Mouse (Mus musculus) hindbrain, embryonic 11.5 days (tissue): ENCODE measurements at regions not wholly inside any gene's neighbourhood (a gene's known extent, or its start where the extent isn't known, plus 50 kb on each side); places are given as distances from the start of the nearest gene placed in this dataset.
A peak's percentile ranks its signal among the peaks of the same experiment; 100 is the strongest.

Experiments
- ATAC-seq: fragments of 200-750 bp; cut with Nextera tagmentation; 2 replicates; pipeline ENCODE4 v1.8.0; 2017; ENCODE audit warnings: mild to moderate bottlenecking, moderate TSS enrichment, moderate library complexity; ENCODE audit not compliant: low FRiP score
- DNase-seq: peaks from one replicate; pipeline ENCODE4 v3.0.0-alpha.2; 2015; ENCODE audit warnings: low spot score
- H3K27ac ChIP-seq: fragments of 300-500 bp; sonication (generic); 2 replicates; pipeline ENCODE4 v1.5.1; 2014; ENCODE audit warnings: mild to moderate bottlenecking, low read depth, low read length
- H3K27me3 ChIP-seq: fragments of 300-500 bp; sonication (generic); 2 replicates; pipeline ENCODE4 v1.6.1; 2014; ENCODE audit warnings: mild to moderate bottlenecking, low read length, moderate library complexity, mixed read lengths; ENCODE audit not compliant: control insufficient read depth, insufficient read depth
- H3K36me3 ChIP-seq: fragments of 300-500 bp; sonication (generic); 2 replicates; pipeline ENCODE4 v1.6.1; 2014; ENCODE audit warnings: mild to moderate bottlenecking, low read length, moderate library complexity, mixed read lengths; ENCODE audit not compliant: control insufficient read depth, insufficient read depth
- H3K4me1 ChIP-seq: fragments of 300-500 bp; sonication (generic); replicated peaks from 2 replicates; pipeline ENCODE4 v1.6.1; 2014; ENCODE audit warnings: low read length, mixed read lengths; ENCODE audit not compliant: control insufficient read depth, insufficient read depth
- H3K4me2 ChIP-seq: fragments of 300-500 bp; sonication (generic); replicated peaks from 2 replicates; pipeline ENCODE4 v1.6.1; 2014; ENCODE audit warnings: mild to moderate bottlenecking, low read depth, low read length
- H3K4me3 ChIP-seq: fragments of 300-500 bp; sonication (generic); 2 replicates; pipeline ENCODE4 v1.5.1; 2014; ENCODE audit warnings: low read depth, low read length
- H3K9ac ChIP-seq: fragments of 300-500 bp; sonication (generic); 2 replicates; pipeline ENCODE4 v1.6.1; 2014; ENCODE audit warnings: low read depth, low read length
- H3K9me3 ChIP-seq: fragments of 300-500 bp; sonication (generic); 2 replicates; pipeline ENCODE4 v1.6.1; 2016; ENCODE audit warnings: low read length; ENCODE audit not compliant: control insufficient read depth
- WGBS: fragments of 180-500 bp; shearing (Covaris S2); extraction: QIAGEN DNeasy Blood & Tissue Kit; methylation state at CpG from one replicate; pipeline ENCODE4 v1.1.7; 2014; 5-methylcytosine and 5-hydroxymethylcytosine counted together

- 53% methylated on average over 1 of the region's 1 CpGs for WGBS
- Histone ChIP-seq H3K9me3 (no peaks in the 10 kb centered on the region), H3K36me3 (no peaks in the 10 kb centered on the region), H3K4me2 (no peak overlapping the region), H3K4me1 (no peaks in the 10 kb centered on the region), H3K9ac (no peak overlapping the region), H3K4me3 (no peak overlapping the region), H3K27me3 (no peaks in the 10 kb centered on the region), H3K27ac (no peak overlapping the region)
- ATAC-seq = peak; percentile 60; the same call in 1 of the 2 replicates
- no peak for DNase-seq
Observed at GRCm38 (mm10) chr12:95173810-95174402, 518.1 kb upstream of the Flrt2 start.

- no peaks in the 10 kb centered on the region for H3K9me3 ChIP-seq
- no peaks in the 10 kb centered on the region for H3K36me3 ChIP-seq
- DNase-seq = no peak
- no peaks in the 10 kb centered on the region for H3K4me1 ChIP-seq
- H3K27me3 ChIP-seq = no peaks in the 10 kb centered on the region
- 93% methylated on average over 8 of the region's 8 CpGs for WGBS
- H3K9ac ChIP-seq = no peak overlapping the region
- no peak overlapping the region for H3K4me2 ChIP-seq
- no peak for ATAC-seq
- no peak overlapping the region for H3K4me3 ChIP-seq
- no peak overlapping the region for H3K27ac ChIP-seq
Observed at GRCm38 (mm10) chr12:95202486-95202885, 489.5 kb upstream of the Flrt2 start.

- Histone ChIP-seq H3K9ac (no peak overlapping the region), H3K4me2 (no peak overlapping the region), H3K36me3 (no peaks in the 10 kb centered on the region), H3K9me3 (no peaks in the 10 kb centered on the region), H3K4me3 (no peak overlapping the region), H3K27me3 (no peaks in the 10 kb centered on the region), H3K27ac (no peak overlapping the region), H3K4me1 (no peaks in the 10 kb centered on the region)
- WGBS = 70% methylated on average over 3 of the region's 3 CpGs
- DNase-seq (no peak), ATAC-seq (no peak)
Observed at GRCm38 (mm10) chr12:95205081-95205480, 486.9 kb upstream of the Flrt2 start.

- Histone ChIP-seq H3K4me3 (no peak overlapping the region), H3K9me3 (no peaks in the 10 kb centered on the region), H3K4me1 (no peaks in the 10 kb centered on the region), H3K27ac (no peak overlapping the region), H3K4me2 (no peak overlapping the region), H3K27me3 (no peaks in the 10 kb centered on the region), H3K36me3 (no peaks in the 10 kb centered on the region), H3K9ac (no peak overlapping the region)
- WGBS = 73% methylated on average over 3 of the region's 3 CpGs
- no peak for DNase-seq
- no peak for ATAC-seq
Observed at GRCm38 (mm10) chr12:95239158-95239779, 452.8 kb upstream of the Flrt2 start.

GRCm38 (mm10) chr12:95267187-95267586 is 424.8 kb upstream of the Flrt2 start:
- no peak for DNase-seq
- 64% methylated on average over 3 of the region's 3 CpGs for WGBS
- no peak overlapping the region for H3K9ac ChIP-seq

GRCm38 (mm10) chr12:95305386-95305785 is 386.6 kb upstream of the Flrt2 start:
- WGBS = 83% methylated on average over 2 of the region's 2 CpGs
- DNase-seq (no peak), ATAC-seq (no peak)
- H3K27me3 ChIP-seq = no peaks in the 10 kb centered on the region
- no peak overlapping the region for H3K4me3 ChIP-seq
- H3K36me3 ChIP-seq = no peaks in the 10 kb centered on the region
- no peak overlapping the region for H3K9ac ChIP-seq
- no peaks in the 10 kb centered on the region for H3K9me3 ChIP-seq
- H3K4me1 ChIP-seq = no peaks in the 10 kb centered on the region
- H3K27ac ChIP-seq = no peak overlapping the region
- no peak overlapping the region for H3K4me2 ChIP-seq

More at GRCm38 (mm10) chr12:95267187-95267586, 424.8 kb upstream of the Flrt2 start:
- ATAC-seq = no peak
- Histone ChIP-seq H3K4me1 (no peaks in the 10 kb centered on the region), H3K4me3 (no peak overlapping the region), H3K36me3 (no peaks in the 10 kb centered on the region), H3K4me2 (no peak overlapping the region), H3K27me3 (no peaks in the 10 kb centered on the region), H3K27ac (no peak overlapping the region), H3K9me3 (no peaks in the 10 kb centered on the region)

GRCm38 (mm10) chr12:95315151-95315750 is 376.8 kb upstream of the Flrt2 start:
- Histone ChIP-seq H3K36me3 (no peaks in the 10 kb centered on the region), H3K9me3 (no peaks in the 10 kb centered on the region), H3K4me1 (no peaks in the 10 kb centered on the region), H3K4me3 (no peak overlapping the region), H3K4me2 (no peak overlapping the region), H3K27me3 (no peaks in the 10 kb centered on the region), H3K27ac (no peak overlapping the region), H3K9ac (no peak overlapping the region)
- ATAC-seq = no peak
- DNase-seq = no peak
- 89% methylated on average over 2 of the region's 2 CpGs for WGBS

- H3K4me1 ChIP-seq = no peaks in the 10 kb centered on the region
- no peak overlapping the region for H3K4me3 ChIP-seq
- H3K4me2 ChIP-seq = no peak overlapping the region
- no peaks in the 10 kb centered on the region for H3K36me3 ChIP-seq
- DNase-seq = no peak
- no peak for ATAC-seq
- H3K9me3 ChIP-seq = no peaks in the 10 kb centered on the region
- H3K27ac ChIP-seq = no peak overlapping the region
- H3K27me3 ChIP-seq = no peaks in the 10 kb centered on the region
- H3K9ac ChIP-seq = no peak overlapping the region
- 70% methylated on average over 1 of the region's 1 CpGs for WGBS
Observed at GRCm38 (mm10) chr12:95316820-95317219, 375.2 kb upstream of the Flrt2 start.

- ATAC-seq (peak; percentile 51), DNase-seq (no peak)
- Histone ChIP-seq H3K36me3 (no peaks in the 10 kb centered on the region), H3K27me3 (no peaks in the 10 kb centered on the region), H3K4me3 (no peak overlapping the region), H3K4me1 (no peaks in the 10 kb centered on the region), H3K4me2 (no peak overlapping the region), H3K27ac (no peak overlapping the region), H3K9ac (no peak overlapping the region), H3K9me3 (no peaks in the 10 kb centered on the region)
- WGBS = 63% methylated on average over 3 of the region's 3 CpGs
Observed at GRCm38 (mm10) chr12:95321693-95322092, 370.3 kb upstream of the Flrt2 start.
